Mouse (Mus musculus): ENCODE data around the gene Atm. TPM values are rescaled to one million over a fixed set of nuclear protein-coding genes. Genes with fewer than 3 reads are reported as not detected.

The Atm gene
- total RNA-seq, 2 experiments from 2014 or later = 3.7 to 4.3 TPM

- peak; percentile 97 for ATAC-seq (replicated peaks; ENCODE audit: low FRiP score, poor library complexity, severe bottlenecking)
Observed at GRCm38 (mm10) chr9:53422133-53422896, 114.2 kb downstream of the Atm start.

- no peak for ATAC-seq (replicated peaks; ENCODE audit: low FRiP score, poor library complexity, severe bottlenecking)
Observed at GRCm38 (mm10) chr9:53409427-53409826, 127.1 kb downstream of the Atm start.

GRCm38 (mm10) chr9:53408953-53409361 is 127.6 kb downstream of the Atm start:
- ATAC-seq (replicated peaks; ENCODE audit: low FRiP score, poor library complexity, severe bottlenecking) = no peak

- ATAC-seq (replicated peaks; ENCODE audit: low FRiP score, poor library complexity, severe bottlenecking) = no peak
Observed at GRCm38 (mm10) chr9:53408548-53408947, 128.0 kb downstream of the Atm start.

GRCm38 (mm10) chr9:53404753-53405722 is 131.5 kb downstream of the Atm start:
- ATAC-seq (replicated peaks; ENCODE audit: low FRiP score, poor library complexity, severe bottlenecking) = peak; percentile 79

- no peak for ATAC-seq (replicated peaks; ENCODE audit: low FRiP score, poor library complexity, severe bottlenecking)
Observed at GRCm38 (mm10) chr9:53404050-53404752, 132.3 kb downstream of the Atm start.

- ATAC-seq (replicated peaks; ENCODE audit: low FRiP score, poor library complexity, severe bottlenecking) = no peak
Observed at GRCm38 (mm10) chr9:53402991-53403390, 133.5 kb downstream of the Atm start.

- no peak for ATAC-seq (replicated peaks; ENCODE audit: low FRiP score, poor library complexity, severe bottlenecking)
Observed at GRCm38 (mm10) chr9:53402291-53402711, 134.2 kb downstream of the Atm start, which contains the start of gene 4930550C14Rik. Gene 4930550C14Rik (plus strand): TSS chr9:53402325.

GRCm38 (mm10) chr9:53401146-53401545 is 135.4 kb downstream of the Atm start:
- ATAC-seq (replicated peaks; ENCODE audit: low FRiP score, poor library complexity, severe bottlenecking) = no peak

GRCm38 (mm10) chr9:53400696-53401095 is 135.8 kb downstream of the Atm start:
- ATAC-seq (replicated peaks; ENCODE audit: low FRiP score, poor library complexity, severe bottlenecking) = no peak

- ATAC-seq (replicated peaks; ENCODE audit: low FRiP score, poor library complexity, severe bottlenecking) = no peak
Observed at GRCm38 (mm10) chr9:53399537-53399936, 137.0 kb downstream of the Atm start.

- ATAC-seq (replicated peaks; ENCODE audit: low FRiP score, poor library complexity, severe bottlenecking) = no peak
Observed at GRCm38 (mm10) chr9:53398388-53398700, 138.2 kb downstream of the Atm start.

- no peak for ATAC-seq (replicated peaks; ENCODE audit: low FRiP score, poor library complexity, severe bottlenecking)
Observed at GRCm38 (mm10) chr9:53397685-53398387, 138.7 kb downstream of the Atm start.

- ATAC-seq (replicated peaks; ENCODE audit: low FRiP score, poor library complexity, severe bottlenecking) = no peak
Observed at GRCm38 (mm10) chr9:53390136-53390535, 146.4 kb downstream of the Atm start.

Other genes starting within 250 kb of the Atm start
- gene Exph5, start 235.1 kb downstream of the Atm start, total RNA-seq (2015; ENCODE audit: low replicate concordance) = not detected in 2 replicates
- 0.28 TPM in 1 of 2 replicates, not detected in the other for gene Exph5, start 235.1 kb downstream of the Atm start, total RNA-seq (2017; ENCODE audit: low replicate concordance)
- gene Kdelc2, start 152.7 kb downstream of the Atm start, total RNA-seq (2015; ENCODE audit: low replicate concordance) = 0.84 and 0.96 TPM in 2 replicates
- 0.34 and 0.42 TPM in 2 replicates for gene Kdelc2, start 152.7 kb downstream of the Atm start, total RNA-seq (2017; ENCODE audit: low replicate concordance)
- gene 4930550C14Rik, start 134.4 kb downstream of the Atm start, total RNA-seq (2015; ENCODE audit: low replicate concordance) = 3.1 and 6.9 TPM in 2 replicates
- gene 4930550C14Rik, start 134.4 kb downstream of the Atm start, total RNA-seq (2017; ENCODE audit: low replicate concordance) = 7.8 and 9.1 TPM in 2 replicates
- gene Npat, start 307 bp upstream of the Atm start, total RNA-seq (2015; ENCODE audit: low replicate concordance) = 5.6 and 10.9 TPM in 2 replicates
- gene Npat, start 307 bp upstream of the Atm start, total RNA-seq (2017; ENCODE audit: low replicate concordance) = 7.8 and 11.4 TPM in 2 replicates
- 6.5 and 11.5 TPM in 2 replicates for gene Acat1, start 73.6 kb upstream of the Atm start, total RNA-seq (2015; ENCODE audit: low replicate concordance)
- gene Acat1, start 73.6 kb upstream of the Atm start, total RNA-seq (2017; ENCODE audit: low replicate concordance) = 13.8 and 17.9 TPM in 2 replicates
- gene Cul5, start 133.3 kb upstream of the Atm start, total RNA-seq (2015; ENCODE audit: low replicate concordance) = 6.7 and 10.6 TPM in 2 replicates
- gene Cul5, start 133.3 kb upstream of the Atm start, total RNA-seq (2017; ENCODE audit: low replicate concordance) = 12.1 and 25.7 TPM in 2 replicates
- gene Rab39, start 169.5 kb upstream of the Atm start, total RNA-seq (2015; ENCODE audit: low replicate concordance) = 1.3 TPM in 1 of 2 replicates, not detected in the other
- gene Rab39, start 169.5 kb upstream of the Atm start, total RNA-seq (2017; ENCODE audit: low replicate concordance) = 0.77 TPM in 1 of 2 replicates, not detected in the other
- not detected in 2 replicates for gene Slc35f2, start 234.8 kb upstream of the Atm start, total RNA-seq (2015; ENCODE audit: low replicate concordance)
- not detected in 2 replicates for gene Slc35f2, start 234.8 kb upstream of the Atm start, total RNA-seq (2017; ENCODE audit: low replicate concordance)